Mouse (Mus musculus): Measurements from ENCODE around the gene Slamf6. TPM values are rescaled to one million over a fixed set of nuclear protein-coding genes. Genes with fewer than 3 reads are reported as not detected.

Gene Slamf6
- polyA plus RNA-seq, 1 experiment from 2014 or later: not detected

Other genes with a start within 250 kb of the Slamf6 start
- 0.44 and 0.93 TPM in 2 replicates for gene Cd48, start 235.5 kb upstream of the Slamf6 start, polyA plus RNA-seq (2015; fragmentation: Nextera tagmentation; extraction: Ambion mirVana)
- 0.10 and 0.11 TPM in 2 replicates for gene Slamf1, start 150.4 kb upstream of the Slamf6 start, polyA plus RNA-seq (2015; fragmentation: Nextera tagmentation; extraction: Ambion mirVana)
- 0.58 and 0.64 TPM in 2 replicates for gene Cd84, start 77.8 kb upstream of the Slamf6 start, polyA plus RNA-seq (2015; fragmentation: Nextera tagmentation; extraction: Ambion mirVana)
- not detected in 2 replicates for gene Gm10521, start 21.9 kb upstream of the Slamf6 start, polyA plus RNA-seq (2015; fragmentation: Nextera tagmentation; extraction: Ambion mirVana)
- gene Vangl2, start 110.9 kb downstream of the Slamf6 start, polyA plus RNA-seq (2015; fragmentation: Nextera tagmentation; extraction: Ambion mirVana): 55.0 and 55.4 TPM in 2 replicates
- gene Nhlh1, start 140.1 kb downstream of the Slamf6 start, polyA plus RNA-seq (2015; fragmentation: Nextera tagmentation; extraction: Ambion mirVana): 7.3 and 7.8 TPM in 2 replicates
- gene Copa, start 165.0 kb downstream of the Slamf6 start, polyA plus RNA-seq (2015; fragmentation: Nextera tagmentation; extraction: Ambion mirVana): 174 and 194 TPM in 2 replicates
- gene Ncstn, start 165.3 kb downstream of the Slamf6 start, polyA plus RNA-seq (2015; fragmentation: Nextera tagmentation; extraction: Ambion mirVana): 95.5 and 106 TPM in 2 replicates
- gene Pex19, start 209.2 kb downstream of the Slamf6 start, polyA plus RNA-seq (2015; fragmentation: Nextera tagmentation; extraction: Ambion mirVana): 155 and 163 TPM in 2 replicates
- 112 and 125 TPM in 2 replicates for gene Dcaf8, start 230.6 kb downstream of the Slamf6 start, polyA plus RNA-seq (2015; fragmentation: Nextera tagmentation; extraction: Ambion mirVana)